Mouse (Mus musculus): ENCODE results near the gene Nfia.

GRCm38 (mm10) chr4:98061086-98061485, 288.6 kb downstream of the Nfia start:
- TF ChIP-seq CTCF (IDR thresholded peaks at IDR 0.05; ENCODE audit: low read depth) (no peak), EP300 (IDR thresholded peaks at IDR 0.05; ENCODE audit: low read depth) (no peak)
